Comparison of ENCODE assay signal across 25 mouse cellular contexts in genomic region chrX:142315270-142315669, GRCm38 (mm10). TPM values are rescaled to one million over a fixed set of nuclear protein-coding genes. Genes with fewer than 3 reads are reported as not detected.
A peak's percentile ranks its signal among the peaks of the same experiment; 100 is the strongest.
DNase-seq lines count a peak whose midpoint lies in the region; ATAC-seq and TF ChIP-seq lines count a peak whose summit lies in the region.
"Had no signal": no experiment of that assay in that cellular context is flagged by ENCODE, and none has a peak within 500 bp of the region (broad histone marks: within the 10 kb centered on the region; RNA-seq: fewer than 3 reads in every experiment).

No protein-coding gene starts in this region.

- no peaks in the 10 kb centered on the region for H3K36me3 ChIP-seq in testis, adult 2 months (ENCODE audit: control insufficient read depth, insufficient read depth, low read length)
- H3K36me3 ChIP-seq in myocyte (ENCODE audit: control insufficient read depth, insufficient read depth) = peaks cover 10% of the 10 kb centered on the region
- H3K36me3 ChIP-seq: forebrain, embryonic 10.5 days; heart, embryonic 12.5 days; limb, embryonic 15.5 days; lung, embryonic 15.5 days; neural tube, embryonic 15.5 days had no signal

- peak; percentile 44 to 51 for DNase-seq in cerebellum, postnatal 10 days
- DNase-seq in testis, postnatal 10 days (ENCODE audit: low spot score) = no peak
- DNase-seq: adrenal gland, adult 8-10 months; B cell, adult 2 months; gastrocnemius, postnatal 14 days; heart, adult 18-20 months; heart, postnatal 10 days; kidney, postnatal 25 days; left cerebral cortex, postnatal 4 days; lung, postnatal 36 days had no signal

- H3ac ChIP-seq in myocyte (ENCODE audit: control insufficient read depth, insufficient read length) = no peak overlapping the region

- H3K27ac ChIP-seq in testis, adult 2 months (ENCODE audit: control insufficient read depth, insufficient read depth, low read depth, low read length) = peak overlapping the region; percentile 44; the same call in 1 of the 2 replicates
- H3K27ac ChIP-seq: forebrain, embryonic 10.5 days; hindbrain, postnatal 0 days; limb, embryonic 15.5 days; liver, embryonic 14.5 days; lung, embryonic 15.5 days; neural tube, embryonic 15.5 days; stomach, postnatal 0 days had no signal

- no peaks in the 10 kb centered on the region for H3K79me2 ChIP-seq in myocyte (ENCODE audit: control insufficient read depth, insufficient read depth)

- H3K27me3 ChIP-seq in testis, adult 2 months (ENCODE audit: control insufficient read depth, insufficient read depth, low read length) = no peaks in the 10 kb centered on the region
- no peaks in the 10 kb centered on the region for H3K27me3 ChIP-seq in myocyte (ENCODE audit: control insufficient read depth, insufficient read depth, insufficient read length)
- H3K27me3 ChIP-seq: lung, embryonic 15.5 days; neural tube, embryonic 15.5 days had no signal

- H3K4me1 ChIP-seq in testis, adult 2 months (ENCODE audit: control insufficient read depth, insufficient read depth, low read length) = peaks cover 3% of the 10 kb centered on the region
- H3K4me1 ChIP-seq: forebrain, embryonic 10.5 days; heart, embryonic 12.5 days; limb, embryonic 15.5 days; lung, embryonic 15.5 days; neural tube, embryonic 15.5 days had no signal

- H3K4me2 ChIP-seq in myocyte (ENCODE audit: low read depth) = no peak overlapping the region
- H3K4me2 ChIP-seq: heart, embryonic 12.5 days; limb, embryonic 15.5 days; lung, embryonic 15.5 days had no signal

- TF ChIP-seq CTCF in testis, adult 2 months (IDR thresholded peaks at IDR 0.05; ENCODE audit: control insufficient read depth, insufficient read depth, insufficient replicate concordance, low read depth, low read length) = no peak

- no peak for ATAC-seq in cerebellum, adult (ENCODE audit: insufficient number of reproducible peaks, low FRiP score, low TSS enrichment)
- peak; percentile 86 for ATAC-seq in common myeloid progenitor, adult 5-6 weeks (replicated peaks; ENCODE audit: low read depth, poor library complexity, severe bottlenecking)
- no peak for ATAC-seq in CD4-positive, CD25-positive, alpha-beta regulatory T cell, adult 4 months
- ATAC-seq: activated CD4-positive, CD25-positive, alpha-beta regulatory T cell, adult 4 months; intestine, embryonic 16.5 days had no signal

- H3K4me3 ChIP-seq in testis, adult 2 months (ENCODE audit: control insufficient read depth, low read depth, low read length) = peak overlapping the region; percentile 55
- no peak overlapping the region for H3K4me3 ChIP-seq in myocyte
- H3K4me3 ChIP-seq: forebrain, embryonic 10.5 days; heart, embryonic 12.5 days; limb, embryonic 15.5 days; lung, embryonic 15.5 days had no signal

- no peak for TF ChIP-seq POLR2A in testis, adult 2 months (IDR thresholded peaks at IDR 0.05; ENCODE audit: control insufficient read depth, low read depth, low read length)
- TF ChIP-seq POLR2A in myocyte (IDR thresholded peaks at IDR 0.05; ENCODE audit: insufficient read length, low read depth) = no peak

TF ChIP-seq in myocyte, 11 proteins besides CTCF, POLR2A, EP300 and RAD21:
- TF ChIP-seq POLR2AphosphoS2 (IDR thresholded peaks at IDR 0.05; ENCODE audit: insufficient read length, low read depth) = peak; percentile 64
- TF ChIP-seq REST (IDR thresholded peaks at IDR 0.05; ENCODE audit: insufficient read depth, insufficient read length) = no peak

RNA-seq across cellular contexts. Expression of gene Kcne1l, which starts 9.2 kb away (rescaled TPM):
- polyA plus RNA-seq in testis, adult 2 months (2012; rRNA removed) = 0.10 TPM in 1 of 2 replicates, not detected in the other
- not detected in 2 replicates for total RNA-seq in common myeloid progenitor, adult 5-6 weeks (2017)
- polyA plus RNA-seq in myocyte (2012; fragmentation: generic; extraction: Trizol) = 0.02 TPM
- not detected for polyA plus RNA-seq in CD4-positive, CD25-positive, alpha-beta regulatory T cell, adult 4 months (2017; shearing (Covaris generic))
- polyA plus RNA-seq: activated CD4-positive, CD25-positive, alpha-beta regulatory T cell, adult 4 months had no signal
